Mouse (Mus musculus) cerebellum, adult 9-10 months (tissue): ENCODE results near the gene Irs2.
A peak's percentile ranks its signal among the peaks of the same experiment; 100 is the strongest.

ENCODE experiments used
- DNase-seq: peaks from one replicate; pipeline ENCODE4 v3.0.0; 2022

Gene Irs2

GRCm38 (mm10) chr8:11008379-11008775 lies at the start of gene Irs2:
Gene Irs2, minus strand, starts transcription at chr8:11008458.
- no peak for DNase-seq

GRCm38 (mm10) chr8:11056665-11057064 lies 48.4 kb upstream of the Irs2 start:
- DNase-seq: no peak

GRCm38 (mm10) chr8:11056175-11056563 lies 47.9 kb upstream of the Irs2 start:
- no peak for DNase-seq

GRCm38 (mm10) chr8:11055557-11056174 lies 47.4 kb upstream of the Irs2 start:
- no peak for DNase-seq

- no peak for DNase-seq
These were observed 41.6 kb upstream of the Irs2 start for GRCm38 (mm10) chr8:11049835-11050234.

GRCm38 (mm10) chr8:11047812-11048211 lies 39.6 kb upstream of the Irs2 start:
- no peak for DNase-seq

GRCm38 (mm10) chr8:11044660-11045059 lies 36.4 kb upstream of the Irs2 start:
- DNase-seq: no peak

- DNase-seq: no peak
These were observed 35.3 kb upstream of the Irs2 start for GRCm38 (mm10) chr8:11043591-11043990.

GRCm38 (mm10) chr8:11042872-11043587 lies 34.8 kb upstream of the Irs2 start:
- DNase-seq: no peak

- no peak for DNase-seq
These were observed 31.8 kb upstream of the Irs2 start for GRCm38 (mm10) chr8:11040088-11040487.

- DNase-seq: no peak
These were observed 30.5 kb upstream of the Irs2 start for GRCm38 (mm10) chr8:11038788-11039187.

GRCm38 (mm10) chr8:11038367-11038766 lies 30.1 kb upstream of the Irs2 start:
- DNase-seq: no peak

- DNase-seq: no peak
These were observed 28.5 kb upstream of the Irs2 start for GRCm38 (mm10) chr8:11036790-11037189.

GRCm38 (mm10) chr8:11035628-11036416 lies 27.6 kb upstream of the Irs2 start:
- no peak for DNase-seq

- DNase-seq: no peak
These were observed 16.6 kb upstream of the Irs2 start for GRCm38 (mm10) chr8:11024871-11025270.

GRCm38 (mm10) chr8:11020949-11021572 lies 12.8 kb upstream of the Irs2 start:
- no peak for DNase-seq

GRCm38 (mm10) chr8:11015622-11016021 lies 7.4 kb upstream of the Irs2 start:
- no peak for DNase-seq

GRCm38 (mm10) chr8:11013258-11013657 lies 5.0 kb upstream of the Irs2 start:
- peak; percentile 36 for DNase-seq

GRCm38 (mm10) chr8:11011787-11012485 lies 3.7 kb upstream of the Irs2 start:
- peak; percentile 11 for DNase-seq

- peak; percentile 45 for DNase-seq
These were observed 2.8 kb upstream of the Irs2 start for GRCm38 (mm10) chr8:11010913-11011605.

- peak; percentile 48 for DNase-seq
These were observed 2.1 kb upstream of the Irs2 start for GRCm38 (mm10) chr8:11010398-11010797.

GRCm38 (mm10) chr8:11009431-11010071 lies 1.3 kb upstream of the Irs2 start:
- DNase-seq: peak; percentile 81
